Mouse (Mus musculus) ES-Bruce4 (cell line): ENCODE data around the gene Dctn5.

Experiments used
- CTCF ChIP-seq: IDR thresholded peaks from one replicate; pipeline ENCODE4 v1.8.1; 2011; ENCODE audit warnings: low read depth, low read length
- POLR2A ChIP-seq: IDR thresholded peaks from one replicate; pipeline ENCODE4 v1.8.1; 2011; ENCODE audit warnings: low read length; ENCODE audit not compliant: insufficient read depth

GRCm38 (mm10) chr7:122137071-122137470 lies 4.2 kb downstream of the Dctn5 start:
- TF ChIP-seq POLR2A: no peak
- TF ChIP-seq CTCF: no peak
